Mouse (Mus musculus) thymus, postnatal 0 days (tissue): ENCODE measurements around the gene Nsun6. TPM values are rescaled to one million over a fixed set of nuclear protein-coding genes. Genes with fewer than 3 reads are reported as not detected.

ENCODE experiments used
- DNase-seq: peaks from one replicate; pipeline ENCODE4 v3.0.0-alpha.2; 2015; ENCODE audit warnings: low spot score
- polyA plus RNA-seq: library from polyadenylated mRNA; unstranded; fragments of >200 nt; fragmentation: Nextera tagmentation; extraction: Ambion mirVana; gene quantifications from 2 replicates; pipeline ENCODE4 v1.2.1, GENCODE M21; 2015

The Nsun6 gene
- 13.2 and 18.5 TPM in 2 replicates for polyA plus RNA-seq

GRCm38 (mm10) chr2:15054945-15055637, at the start of gene Nsun6:
Nsun6 (minus strand) TSS chr2:15055069.
- peak; percentile 97 for DNase-seq

DNA sequence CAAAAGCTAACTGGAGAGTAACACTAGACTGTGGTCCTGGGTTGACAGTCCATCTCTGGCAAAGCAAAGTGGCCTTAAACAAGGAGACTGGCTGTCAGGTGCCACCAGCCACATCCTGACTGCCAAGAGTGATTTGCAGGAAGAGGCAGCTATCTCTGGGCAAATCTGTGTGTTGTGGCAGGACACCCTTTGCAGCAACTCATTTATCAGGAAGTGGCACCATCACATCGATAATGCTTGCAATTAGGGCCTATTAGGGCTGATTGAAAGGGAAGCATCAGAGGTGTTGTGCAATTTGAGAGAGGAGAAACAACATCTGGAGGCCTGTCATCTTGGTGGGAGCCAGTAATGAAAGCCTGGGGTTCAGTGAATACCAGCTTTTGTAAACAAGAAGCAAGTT, 49.5 kb upstream of the Nsun6 start:
- DNase-seq, result no peak

DNA sequence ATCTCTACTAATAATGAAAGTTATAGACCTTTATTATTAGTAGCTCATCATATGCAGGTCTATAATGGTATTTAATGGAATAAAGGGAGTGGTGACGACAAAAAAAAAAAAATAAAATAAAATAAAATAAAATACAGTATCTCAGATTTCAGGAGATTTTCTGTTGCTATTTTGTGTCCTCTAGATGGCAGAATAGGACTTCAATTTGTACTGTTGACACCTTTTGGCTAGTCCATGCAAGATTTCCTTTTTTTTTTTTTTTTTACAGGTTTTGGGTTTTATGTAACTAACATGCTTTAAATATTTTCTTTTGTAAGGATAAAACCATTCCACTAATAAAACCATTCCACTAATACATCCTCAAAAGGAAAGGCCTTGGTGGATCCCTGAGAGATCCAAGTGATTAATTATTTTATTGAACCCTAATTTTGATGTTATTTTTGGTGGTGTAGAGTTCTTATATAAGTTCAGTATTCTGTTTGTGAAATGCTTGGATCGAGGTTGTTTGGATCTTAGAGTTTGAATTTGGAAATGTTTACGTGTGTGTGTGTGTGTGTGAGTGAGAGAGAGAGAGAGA, 41.7 kb upstream of the Nsun6 start:
- DNase-seq, result no peak

DNA sequence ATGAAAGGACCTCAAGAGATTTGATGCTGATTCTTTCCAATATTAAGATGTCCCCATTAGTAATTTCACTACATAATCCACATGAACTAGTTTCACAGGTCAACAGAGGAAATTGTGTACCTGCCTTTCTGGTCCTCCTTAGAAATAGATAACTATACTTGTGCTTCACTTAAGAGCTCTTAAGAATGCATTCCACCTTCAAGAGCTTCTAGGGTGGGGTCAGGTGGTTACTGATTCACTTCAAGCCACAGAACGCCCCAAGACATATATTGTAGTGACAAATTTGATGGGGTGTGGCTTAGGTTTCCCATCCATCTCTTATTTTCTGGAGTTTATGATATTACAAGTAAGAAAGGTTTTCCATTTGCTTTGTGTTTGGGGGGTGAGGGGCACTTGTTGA, 32.4 kb upstream of the Nsun6 start:
- DNase-seq, result no peak

DNA sequence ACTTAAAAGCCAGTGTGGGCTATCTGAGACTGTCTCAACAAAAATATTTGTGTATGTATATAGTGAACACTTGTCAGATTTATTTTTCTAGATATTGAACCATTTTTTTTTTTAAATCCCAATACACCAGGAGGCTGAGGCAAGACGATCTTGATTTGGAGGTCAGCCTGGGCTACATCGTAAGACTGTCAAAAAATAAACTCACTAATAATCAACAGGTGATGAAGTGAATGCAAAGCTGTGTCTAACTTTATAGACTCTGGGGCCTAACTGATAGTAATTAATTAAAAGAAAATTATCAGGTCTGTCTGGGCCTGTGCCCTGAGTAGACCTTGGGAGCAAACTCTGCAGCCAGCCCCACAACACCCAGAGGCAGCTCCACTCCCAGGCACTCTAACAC, 28.8 kb upstream of the Nsun6 start:
- DNase-seq, result no peak

DNA sequence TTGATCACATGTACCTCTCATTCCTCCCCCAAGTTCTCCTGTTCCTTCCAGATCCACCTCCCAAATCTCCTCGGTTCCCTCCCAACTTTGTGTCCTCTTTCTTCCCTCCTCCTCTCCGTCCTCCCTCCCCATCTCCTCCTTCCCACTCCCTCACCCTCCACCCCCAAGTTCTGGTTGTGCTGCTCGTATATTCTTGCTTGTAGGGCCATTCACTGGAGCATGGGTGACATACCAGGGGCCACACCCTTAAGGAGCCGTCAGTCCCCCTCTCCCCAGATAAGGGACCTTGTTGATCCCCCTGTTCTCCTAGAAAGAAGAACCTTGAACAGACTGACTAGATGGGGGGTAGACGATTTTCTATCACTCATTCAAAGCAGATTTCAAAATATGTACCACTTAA, 12.2 kb upstream of the Nsun6 start:
- no peak for DNase-seq

DNA sequence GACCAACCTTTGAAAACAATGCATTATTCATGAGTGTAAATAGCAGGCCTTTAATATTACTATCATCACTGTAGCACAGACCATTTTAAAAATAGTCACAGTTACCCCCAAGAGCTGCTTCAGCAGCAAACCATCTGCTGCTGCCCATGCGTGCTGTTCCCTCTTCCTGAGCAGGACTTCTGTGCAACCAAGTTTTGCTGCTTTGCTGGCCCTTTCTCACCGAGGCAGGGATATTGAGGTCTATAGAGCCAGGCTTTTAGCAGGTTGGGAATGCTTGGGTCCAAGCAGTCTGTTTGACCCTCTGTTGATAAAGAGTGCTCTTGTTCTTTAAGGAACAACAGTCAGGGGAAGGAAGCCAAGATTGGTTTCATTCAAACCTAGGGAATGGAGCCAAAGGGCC, 10.6 kb upstream of the Nsun6 start:
- no peak for DNase-seq

DNA sequence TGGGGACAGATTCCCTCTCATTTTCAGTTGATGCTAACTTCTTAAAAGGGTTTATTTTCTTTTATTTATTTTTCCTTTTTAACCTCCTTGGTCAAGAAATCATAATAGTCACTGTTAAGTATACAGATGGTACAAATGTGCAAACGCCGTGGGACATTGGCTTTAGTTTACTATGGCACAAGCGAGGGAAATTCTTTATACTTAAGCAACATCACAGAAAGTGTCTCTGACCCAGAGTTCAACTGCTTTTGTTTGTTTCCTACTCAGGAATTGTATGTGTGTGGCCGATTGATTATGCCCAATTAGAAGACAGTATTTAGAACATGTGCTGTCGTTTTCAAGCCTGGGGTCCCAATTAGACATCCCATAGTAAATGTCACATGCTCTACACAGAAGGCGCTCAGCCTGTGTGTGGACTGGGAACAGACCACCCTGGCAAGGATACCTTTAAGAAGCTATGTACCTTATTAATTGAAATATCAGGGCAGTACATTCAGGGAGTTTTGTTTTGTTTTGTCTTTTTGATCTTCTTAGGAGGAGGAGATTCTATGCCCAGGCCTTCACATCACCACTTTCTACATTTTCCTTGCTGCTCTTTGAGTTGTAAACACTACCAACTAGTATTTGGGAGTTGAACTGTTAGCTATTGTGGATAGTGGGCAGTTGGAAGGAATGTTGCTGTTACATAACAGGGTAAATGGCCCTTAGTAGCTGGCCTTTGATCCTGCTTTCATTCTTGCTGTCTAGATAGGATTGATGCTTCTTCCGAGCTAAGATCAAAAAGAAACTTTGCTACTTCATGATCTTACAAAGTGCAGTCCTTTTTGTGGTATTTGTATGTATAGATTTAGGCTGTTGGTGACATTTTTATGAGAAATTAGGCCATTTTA, 9.8 kb upstream of the Nsun6 start:
- DNase-seq, result no peak

DNA sequence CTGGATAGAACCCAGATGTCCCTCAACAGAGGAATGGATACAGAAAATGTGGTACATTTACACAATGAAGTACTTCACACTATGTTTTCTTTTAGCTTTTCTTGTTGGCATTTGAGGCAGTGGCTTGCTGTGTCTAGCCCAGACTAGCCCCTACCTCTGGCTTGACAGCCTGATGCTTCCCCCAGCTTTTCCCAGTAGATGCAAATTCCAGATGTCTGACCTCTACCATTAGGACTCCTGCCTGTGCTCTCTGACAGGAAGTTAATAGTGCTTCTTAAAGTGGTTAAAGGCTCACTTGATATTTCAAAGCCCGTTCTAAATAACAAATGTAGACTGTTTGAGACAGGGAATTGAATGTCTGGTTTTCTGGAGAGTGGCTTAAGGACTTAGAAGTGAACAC, 8.9 kb upstream of the Nsun6 start:
- DNase-seq, result no peak

GRCm38 (mm10) chr2:15060856-15061255, 6.0 kb upstream of the Nsun6 start:
- DNase-seq, result no peak

- no peak for DNase-seq
Measured at GRCm38 (mm10) chr2:15058227-15058626, 3.4 kb upstream of the Nsun6 start.

DNA sequence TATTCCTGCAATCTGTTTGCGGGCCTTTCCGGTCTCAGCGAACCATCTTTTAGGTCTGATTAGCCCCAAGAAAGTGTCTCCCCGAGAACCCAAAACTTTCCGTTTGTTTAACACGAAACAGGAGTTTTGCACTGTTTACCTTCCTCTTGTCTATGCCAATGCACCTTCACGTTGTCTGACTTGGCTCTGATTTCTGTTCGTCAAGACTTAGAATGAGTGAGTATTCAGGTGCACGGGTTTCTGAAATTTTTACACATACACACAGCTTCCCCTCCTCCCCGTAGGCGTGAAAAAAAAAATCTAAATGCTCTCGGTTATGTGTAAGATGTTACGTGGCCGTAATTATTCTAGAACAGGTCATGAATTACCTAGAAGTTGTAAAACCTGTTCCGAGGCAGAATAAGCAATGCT, 877 bp upstream of the Nsun6 start:
- DNase-seq, result peak; percentile 41

GRCm38 (mm10) chr2:15054496-15054895, 373 bp downstream of the Nsun6 start:
- no peak for DNase-seq

- peak; percentile 94 for DNase-seq
Measured at GRCm38 (mm10) chr2:15049117-15049873, 5.6 kb downstream of the Nsun6 start, which contains the start of gene Arl5b. Arl5b (plus strand) TSS chr2:15049395.

DNA sequence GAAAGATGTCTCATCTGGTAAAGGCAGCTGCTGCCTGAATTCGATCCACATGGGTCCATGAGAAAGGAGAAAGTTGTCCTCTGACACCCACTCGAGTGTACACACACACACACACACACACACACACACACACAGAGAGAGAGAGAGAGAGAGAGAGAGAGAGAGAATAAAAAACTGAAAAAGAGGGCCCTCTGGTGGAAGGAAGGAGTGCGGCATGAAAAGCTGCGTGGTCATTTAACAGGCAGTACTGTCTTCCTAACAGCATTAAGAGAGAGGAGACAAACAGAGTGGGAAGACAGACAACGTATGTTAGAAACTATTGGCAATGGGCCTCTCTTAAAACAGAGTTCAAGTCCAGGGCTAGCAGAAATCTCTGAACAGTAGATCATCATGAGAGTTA, 14.5 kb downstream of the Nsun6 start:
- peak; percentile 61 for DNase-seq

GRCm38 (mm10) chr2:15038705-15039104, 16.2 kb downstream of the Nsun6 start:
- no peak for DNase-seq

DNA sequence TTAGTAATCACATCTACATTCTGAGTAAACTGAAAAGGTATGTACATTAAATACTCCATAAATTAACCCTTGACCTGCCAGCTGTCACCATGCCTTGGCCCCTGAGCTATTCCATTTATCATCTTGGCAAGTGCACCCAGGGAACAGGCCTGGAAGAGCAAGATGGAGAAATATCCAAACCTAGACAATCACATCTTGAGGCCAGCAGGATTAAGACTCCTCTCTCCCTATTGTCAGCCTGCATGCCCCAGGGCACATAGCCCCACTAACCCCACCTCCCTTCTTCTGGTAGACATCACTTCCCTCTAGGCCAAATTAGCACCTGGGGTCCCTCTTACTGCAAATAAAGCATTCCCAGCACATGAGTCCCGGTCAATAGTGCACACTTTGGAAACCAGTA, 27.1 kb downstream of the Nsun6 start:
- DNase-seq, result no peak

DNA sequence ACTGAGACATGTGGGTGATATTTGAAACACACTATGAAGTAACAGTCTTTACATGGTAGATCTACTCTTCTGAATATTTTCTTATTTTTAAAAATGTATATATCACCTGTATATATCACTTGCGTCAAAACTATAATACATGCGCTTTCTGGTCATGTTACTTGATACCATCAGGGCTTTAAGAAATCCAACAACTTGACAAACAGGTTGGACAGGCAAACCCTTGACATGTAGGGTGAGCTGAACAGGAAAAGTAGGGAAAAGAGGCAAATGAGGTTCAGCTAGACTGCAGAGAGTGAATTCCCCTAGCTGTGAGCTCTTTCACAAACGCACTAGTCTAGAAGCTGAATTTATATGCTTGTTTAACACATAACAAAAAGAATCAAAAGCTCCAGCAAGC, 28.1 kb downstream of the Nsun6 start:
- DNase-seq, result no peak

DNA sequence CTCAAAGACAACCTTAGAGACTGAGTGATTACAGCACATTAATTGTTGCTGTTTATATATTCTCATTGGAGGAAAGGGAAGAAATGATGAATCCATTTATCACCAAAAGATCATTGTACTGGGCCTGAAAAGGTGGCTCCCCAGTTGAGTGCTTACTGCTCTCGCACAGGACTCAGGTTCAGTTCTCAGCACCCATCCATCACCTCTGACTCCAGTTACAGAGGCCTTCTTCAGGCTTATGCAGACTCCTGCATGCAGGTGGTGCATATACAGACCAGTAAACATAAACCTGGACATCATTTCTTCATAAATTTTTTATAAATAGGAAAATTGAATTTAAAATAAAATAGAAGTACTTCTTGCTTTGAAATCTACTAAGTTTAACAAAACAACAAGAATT, 46.8 kb downstream of the Nsun6 start:
- no peak for DNase-seq

DNA sequence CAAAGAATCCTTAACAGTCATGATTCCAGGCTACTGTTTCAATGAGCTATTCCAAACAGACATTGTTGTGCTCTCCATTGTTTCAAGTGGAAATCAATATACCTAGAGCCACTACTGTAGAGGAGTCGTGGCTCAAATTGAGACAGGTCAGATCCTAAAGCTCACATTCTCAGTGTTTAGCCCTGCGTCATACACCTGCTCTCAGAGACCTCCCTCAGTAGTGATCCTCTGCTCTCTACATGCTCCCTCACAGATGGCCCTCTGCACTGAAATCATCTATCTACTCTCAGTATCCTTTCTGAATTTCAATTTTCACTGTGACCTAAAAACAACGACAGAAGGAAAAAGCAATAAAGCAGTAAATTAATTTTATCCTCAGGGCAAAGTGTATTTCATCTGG, 47.3 kb downstream of the Nsun6 start:
- DNase-seq, result no peak

GRCm38 (mm10) chr2:14997836-14998235, 57.0 kb downstream of the Nsun6 start:
- no peak for DNase-seq

- DNase-seq, result no peak
Measured at GRCm38 (mm10) chr2:14996036-14996435, 58.8 kb downstream of the Nsun6 start.
